Mouse (Mus musculus) embryonic facial prominence, embryonic 14.5 days (tissue): Measurements from ENCODE around the gene Camp. TPM values are rescaled to one million over a fixed set of nuclear protein-coding genes. Genes with fewer than 3 reads are reported as not detected.

Source experiments
- ATAC-seq: fragments of 200-750 bp; cut with Nextera tagmentation; 2 replicates; pipeline ENCODE4 v1.8.0; 2017; ENCODE audit warnings: low read depth, moderate number of reproducible peaks, moderate TSS enrichment
- DNase-seq: peaks from one replicate; pipeline ENCODE4 v3.0.0-alpha.2; 2015; ENCODE audit warnings: low spot score
- H3K27ac ChIP-seq: fragments of 300-500 bp; sonication (generic); replicated peaks from 2 replicates; pipeline ENCODE4 v1.5.1; 2014; ENCODE audit warnings: low read depth, mild to moderate bottlenecking, low read length, moderate library complexity
- H3K27me3 ChIP-seq: fragments of 300-500 bp; sonication (generic); replicated peaks from 2 replicates; pipeline ENCODE4 v1.6.1; 2014; ENCODE audit warnings: low read length; ENCODE audit not compliant: control insufficient read depth, insufficient read depth
- H3K36me3 ChIP-seq: fragments of 300-500 bp; sonication (generic); 2 replicates; pipeline ENCODE4 v1.6.1; 2014; ENCODE audit warnings: low read length, mixed read lengths; ENCODE audit not compliant: control insufficient read depth, insufficient read depth
- H3K4me1 ChIP-seq: fragments of 300-500 bp; sonication (generic); 2 replicates; pipeline ENCODE4 v1.6.1; 2014; ENCODE audit warnings: antibody characterized with exemption, low read length; ENCODE audit not compliant: control insufficient read depth, insufficient read depth
- H3K4me2 ChIP-seq: fragments of 300-500 bp; sonication (generic); 2 replicates; pipeline ENCODE4 v1.6.1; 2014; ENCODE audit warnings: low read depth, mild to moderate bottlenecking, low read length, moderate library complexity, mixed read lengths
- H3K4me3 ChIP-seq: fragments of 300-500 bp; sonication (generic); 2 replicates; pipeline ENCODE4 v1.5.1; 2014; ENCODE audit warnings: low read depth, mild to moderate bottlenecking, low read length
- H3K9ac ChIP-seq: fragments of 300-500 bp; sonication (generic); 2 replicates; pipeline ENCODE4 v1.6.1; 2014; ENCODE audit warnings: low read depth, mild to moderate bottlenecking, low read length, moderate library complexity, mixed read lengths
- H3K9me3 ChIP-seq: fragments of 300-500 bp; sonication (generic); 2 replicates; pipeline ENCODE4 v1.6.1; 2016; ENCODE audit warnings: low read length; ENCODE audit not compliant: control insufficient read depth
- WGBS: fragments of 180-500 bp; shearing (Covaris S2); extraction: QIAGEN DNeasy Blood & Tissue Kit; methylation state at CpG from one replicate; pipeline ENCODE4 v1.1.7; 2014; 5-methylcytosine and 5-hydroxymethylcytosine counted together
- polyA plus RNA-seq: library from polyadenylated mRNA; unstranded; fragments of >200 nt; fragmentation: Nextera tagmentation; extraction: Ambion mirVana; gene quantifications from 2 replicates; pipeline ENCODE4 v1.2.1, GENCODE M21; 2014

The Camp gene
- polyA plus RNA-seq, result 4.1 and 4.9 TPM in 2 replicates

DNA sequence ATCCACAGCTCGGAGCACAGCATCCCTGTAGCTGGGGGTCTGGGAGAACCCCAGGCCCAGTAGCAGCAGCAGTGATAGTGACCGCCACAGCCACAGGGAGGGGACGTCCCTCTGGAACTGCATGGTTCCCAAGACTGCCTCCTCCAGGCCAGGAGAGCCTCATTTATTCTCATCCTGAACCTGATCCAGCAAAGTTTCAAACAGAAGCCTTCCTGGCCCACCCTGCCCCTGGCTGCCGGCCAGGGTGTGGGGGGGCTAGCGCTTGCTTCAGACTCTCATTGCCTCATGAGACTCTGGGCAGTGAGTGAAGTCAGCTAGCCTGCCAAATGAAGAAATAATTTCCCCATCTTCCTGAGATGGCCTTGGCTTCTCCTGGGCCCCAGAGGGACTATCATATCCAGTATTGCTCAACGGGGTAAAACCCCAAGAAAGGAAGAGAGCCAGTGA, at the start of gene Camp:
Gene Camp, minus strand, starts transcription at position 306 of the 447 bp plus-strand sequence.
- no peaks in the 10 kb centered on the region for H3K9me3 ChIP-seq
- H3K4me1 ChIP-seq, result peaks cover 3% of the 10 kb centered on the region; the same call in 1 of the 2 replicates
- H3K9ac ChIP-seq, result no peak within 1 kb of the TSS
- no peak within 1 kb of the TSS for H3K27ac ChIP-seq
- H3K4me2 ChIP-seq, result no peak within 1 kb of the TSS
- H3K4me3 ChIP-seq, result no peak within 1 kb of the TSS
- DNase-seq (peak; percentile 75), ATAC-seq (peak; percentile 74; the same call in 1 of the 2 replicates)
- H3K36me3 ChIP-seq, result peaks cover 1% of the 10 kb centered on the region; the same call in 1 of the 2 replicates
- H3K27me3 ChIP-seq, result no peaks in the 10 kb centered on the region
- 39% methylated on average over 6 of the region's 6 CpGs for WGBS

DNA sequence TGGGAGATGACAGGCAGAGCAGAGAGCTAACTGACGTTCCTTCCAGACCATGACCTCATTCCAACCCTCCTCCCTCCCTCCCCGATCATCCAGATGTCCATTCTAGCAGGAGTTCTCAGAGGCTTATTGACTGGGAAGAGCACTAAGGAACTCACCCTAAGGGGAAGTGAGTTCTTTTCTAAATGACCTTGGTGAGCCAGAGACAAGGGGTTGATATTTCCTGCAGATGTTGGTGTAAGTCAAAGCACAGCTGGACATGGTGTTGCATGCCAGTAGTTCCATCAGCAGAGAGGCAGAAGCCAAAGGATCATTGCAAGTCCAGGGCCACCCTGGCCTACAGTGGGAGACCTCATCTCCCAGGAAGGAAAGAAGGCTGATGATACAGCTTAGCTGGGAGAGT, 48.6 kb upstream of the Camp start:
- no peak overlapping the region for H3K4me3 ChIP-seq
- H3K4me2 ChIP-seq, result no peak overlapping the region
- DNase-seq, result no peak
- 0 out of 2 replicates have a peak, but pooled peaks cover 5% of the 10 kb centered on the region for H3K4me1 ChIP-seq
- no peak for ATAC-seq
- peaks cover 21% of the 10 kb centered on the region for H3K36me3 ChIP-seq
- WGBS, result 23% methylated on average over 2 of the region's 2 CpGs
- no peaks in the 10 kb centered on the region for H3K9me3 ChIP-seq
- H3K9ac ChIP-seq, result no peak overlapping the region
- H3K27me3 ChIP-seq, result no peaks in the 10 kb centered on the region
- H3K27ac ChIP-seq, result no peak overlapping the region

DNA sequence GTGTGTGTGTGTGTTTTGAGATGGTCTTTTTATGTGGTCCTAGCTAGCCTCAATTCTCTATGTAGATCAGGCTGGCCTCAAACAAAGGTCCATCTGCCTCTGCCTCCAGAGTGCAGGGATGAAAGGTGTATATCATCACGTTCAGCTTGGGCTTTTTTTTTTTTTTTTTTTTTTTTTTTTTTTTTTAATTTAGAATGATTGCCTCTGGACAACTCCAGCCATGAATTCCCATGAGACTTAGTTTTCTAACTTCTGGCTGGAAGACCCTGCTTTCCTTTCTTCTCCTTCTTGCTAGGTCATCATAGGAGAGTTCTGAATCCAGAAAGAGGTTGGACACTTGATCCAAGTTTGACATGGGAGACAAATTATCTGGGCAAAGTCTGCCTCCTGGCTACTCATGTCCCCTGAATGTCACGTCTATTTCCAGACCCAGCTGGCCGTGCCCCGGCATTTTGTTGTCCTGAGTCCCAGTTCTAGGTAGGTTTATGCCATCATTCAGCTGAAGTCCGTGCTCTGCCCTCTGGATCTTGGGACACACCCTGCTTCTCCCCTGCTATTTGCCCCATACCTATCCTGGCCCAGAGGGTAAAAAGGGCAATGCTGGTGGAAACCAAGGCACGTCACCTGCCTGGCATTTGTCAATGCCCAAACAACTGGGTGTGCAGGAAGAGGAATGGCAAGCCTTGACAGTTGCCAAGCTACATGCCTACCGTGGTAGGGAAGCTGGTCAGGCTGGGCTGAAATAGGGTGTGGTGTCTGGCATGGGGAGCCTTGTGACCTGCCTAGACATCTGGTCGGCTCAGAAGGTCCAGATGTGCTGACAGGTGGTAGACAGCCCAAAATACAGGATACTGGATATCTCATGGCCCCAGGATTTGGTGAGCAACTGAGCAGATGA, 47.1 kb upstream of the Camp start:
- no peak for ATAC-seq
- WGBS, result 77% methylated on average over 8 of the region's 8 CpGs
- no peaks in the 10 kb centered on the region for H3K9me3 ChIP-seq

DNA sequence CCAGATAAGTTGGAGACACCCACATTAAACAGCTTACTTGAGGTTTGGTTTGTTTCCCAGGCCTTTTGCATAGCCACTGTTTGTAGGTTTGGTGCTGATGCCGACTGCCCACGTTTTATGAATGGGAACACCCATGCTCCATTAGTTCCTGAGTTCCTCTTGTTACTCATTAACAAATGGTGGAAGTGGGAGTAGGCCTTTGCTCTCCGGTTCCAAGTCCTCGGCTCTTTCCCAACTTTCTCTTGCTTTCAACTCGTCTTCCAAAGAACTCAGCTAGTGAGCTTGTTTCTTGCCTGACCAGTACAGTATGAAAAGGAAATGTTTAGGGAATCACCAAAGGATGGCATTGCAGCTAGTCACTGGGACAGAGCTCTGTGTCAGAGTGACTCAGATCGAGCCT, 46.2 kb upstream of the Camp start:
- Histone ChIP-seq H3K4me2 (no peak overlapping the region), H3K36me3 (peaks cover 45% of the 10 kb centered on the region), H3K4me1 (0 out of 2 replicates have a peak, but pooled peaks cover 5% of the 10 kb centered on the region), H3K27ac (no peak overlapping the region), H3K9ac (no peak overlapping the region), H3K9me3 (no peaks in the 10 kb centered on the region), H3K27me3 (no peaks in the 10 kb centered on the region), H3K4me3 (no peak overlapping the region)
- no peak for DNase-seq
- 90% methylated on average over 6 of the region's 6 CpGs for WGBS
- ATAC-seq, result no peak

More for the DNA sequence above, 47.1 kb upstream of the Camp start:
- Histone ChIP-seq H3K27ac (no peak overlapping the region), H3K36me3 (peaks cover 36% of the 10 kb centered on the region), H3K4me1 (0 out of 2 replicates have a peak, but pooled peaks cover 5% of the 10 kb centered on the region), H3K27me3 (no peaks in the 10 kb centered on the region), H3K9ac (no peak overlapping the region), H3K4me2 (no peak overlapping the region), H3K4me3 (no peak overlapping the region)
- DNase-seq, result no peak

DNA sequence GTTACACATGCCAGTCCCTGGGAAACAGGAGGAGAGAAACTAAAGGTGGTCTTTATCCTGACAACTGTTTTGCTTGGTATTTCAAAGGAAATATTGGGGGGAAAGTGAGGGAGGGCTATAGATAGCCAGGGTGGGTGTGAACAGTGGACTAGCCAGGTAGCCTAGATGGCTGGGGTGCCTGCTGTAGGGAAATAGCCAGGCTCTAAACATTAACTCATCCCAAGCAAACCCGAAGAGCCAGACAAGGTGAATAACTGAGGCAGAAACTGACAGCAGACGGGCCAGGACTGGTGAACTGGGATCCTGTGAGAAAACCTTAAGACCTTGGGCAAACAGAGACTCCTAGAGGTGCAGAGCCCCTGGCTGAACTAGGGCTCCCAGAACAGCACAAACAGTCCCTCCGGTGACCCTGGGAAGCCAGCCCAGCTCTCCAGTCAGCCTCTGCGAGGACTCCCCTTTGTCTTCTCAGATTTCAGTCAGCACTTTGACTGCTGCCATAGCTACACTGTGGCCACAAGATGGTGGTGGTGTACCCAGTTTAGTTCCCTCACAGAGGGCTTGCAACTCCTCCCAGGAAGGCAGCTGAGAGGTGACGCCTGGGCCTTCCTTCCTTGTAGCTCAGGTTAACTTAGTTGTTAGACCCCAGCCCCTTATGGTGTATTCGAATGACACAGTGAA, 45.1 kb upstream of the Camp start:
- Histone ChIP-seq H3K9ac (peak overlapping the region; percentile 32), H3K4me1 (0 out of 2 replicates have a peak, but pooled peaks cover 5% of the 10 kb centered on the region), H3K36me3 (peaks cover 55% of the 10 kb centered on the region), H3K4me2 (no peak overlapping the region), H3K27ac (peak overlapping the region; percentile 72), H3K27me3 (no peaks in the 10 kb centered on the region), H3K4me3 (no peak overlapping the region), H3K9me3 (no peaks in the 10 kb centered on the region)
- 23% methylated on average over 6 of the region's 6 CpGs for WGBS
- peak; percentile 92 for ATAC-seq
- DNase-seq, result peak; percentile 96

DNA sequence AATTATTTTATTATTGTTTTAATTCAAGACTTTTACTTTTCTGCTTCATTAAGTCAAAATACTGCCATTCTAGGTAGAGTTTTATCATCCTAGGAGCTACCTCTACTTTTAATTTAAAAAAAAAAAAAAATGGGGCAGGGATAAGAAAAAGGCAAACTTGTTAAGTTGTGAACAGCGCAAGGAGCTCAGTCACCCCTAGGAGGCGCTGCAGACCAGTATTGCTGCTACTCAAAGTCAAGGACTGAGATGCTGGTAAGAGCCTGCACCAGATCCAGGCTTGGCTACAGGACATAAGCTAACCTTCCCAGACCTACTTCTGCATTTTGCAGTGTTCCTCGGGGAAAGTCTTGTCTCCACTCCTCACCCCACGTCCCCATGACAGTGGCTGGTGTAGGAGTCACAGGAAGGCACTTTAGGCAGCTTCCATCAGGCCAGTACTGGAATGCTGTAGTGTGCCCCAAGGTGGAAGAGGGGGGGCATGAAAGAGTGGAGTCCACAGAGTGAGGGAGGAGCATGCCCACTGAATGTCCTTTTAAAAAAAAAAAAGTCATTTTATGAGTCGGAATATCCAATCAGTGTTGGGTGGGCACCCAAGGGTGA, 43.3 kb upstream of the Camp start:
- Histone ChIP-seq H3K4me1 (0 out of 2 replicates have a peak, but pooled peaks cover 5% of the 10 kb centered on the region), H3K9me3 (no peaks in the 10 kb centered on the region), H3K9ac (no peak overlapping the region), H3K4me2 (no peak overlapping the region), H3K4me3 (no peak overlapping the region), H3K27ac (no peak overlapping the region), H3K27me3 (no peaks in the 10 kb centered on the region), H3K36me3 (peaks cover 73% of the 10 kb centered on the region)
- 64% methylated on average over 5 of the region's 5 CpGs for WGBS
- ATAC-seq (no peak), DNase-seq (peak; percentile 78)

DNA sequence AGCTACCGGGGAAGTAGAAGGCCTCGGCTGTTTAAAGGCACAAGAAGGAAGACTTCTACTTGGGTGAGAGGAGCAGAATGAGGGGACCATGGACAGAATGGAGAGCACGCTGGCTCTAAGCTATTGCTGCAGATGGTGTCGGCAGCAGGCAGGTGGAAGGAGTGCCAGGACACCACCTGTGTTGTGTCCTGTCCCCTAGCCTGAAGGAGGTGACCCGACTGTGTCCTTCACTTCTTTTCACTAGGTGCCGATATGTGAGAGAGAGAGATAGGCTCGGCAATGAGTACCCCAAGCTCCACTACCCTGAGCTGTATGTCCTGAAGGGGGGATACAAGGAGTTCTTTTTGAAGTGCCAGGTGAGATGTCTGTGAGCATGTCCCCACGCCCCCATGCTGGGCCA, 42.1 kb upstream of the Camp start:
- Histone ChIP-seq H3K36me3 (peaks cover 86% of the 10 kb centered on the region), H3K9me3 (no peaks in the 10 kb centered on the region), H3K4me3 (no peak overlapping the region), H3K4me2 (no peak overlapping the region), H3K27ac (no peak overlapping the region), H3K9ac (no peak overlapping the region), H3K4me1 (0 out of 2 replicates have a peak, but pooled peaks cover 5% of the 10 kb centered on the region), H3K27me3 (no peaks in the 10 kb centered on the region)
- DNase-seq, result no peak
- WGBS, result 91% methylated on average over 8 of the region's 8 CpGs
- ATAC-seq, result no peak

DNA sequence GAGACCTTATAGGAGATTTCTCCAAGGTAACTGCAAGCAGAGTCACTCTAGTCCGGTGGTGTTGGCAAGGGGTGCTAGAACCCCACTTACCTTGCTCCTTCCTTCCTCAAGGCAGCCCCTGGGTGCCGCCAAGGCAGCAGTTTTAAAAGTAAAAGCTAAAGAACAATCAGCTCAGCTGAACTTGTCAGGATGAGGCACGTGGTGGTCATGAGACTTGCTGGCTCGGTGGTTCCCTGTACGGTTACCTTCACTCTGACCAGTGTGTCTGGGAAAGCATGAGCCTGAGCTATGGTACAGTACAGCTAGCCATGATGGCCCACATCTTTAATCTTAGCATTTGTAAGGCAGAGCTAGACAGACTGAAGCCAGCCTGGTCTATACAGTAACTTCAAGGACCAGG, 37.9 kb upstream of the Camp start:
- Histone ChIP-seq H3K4me3 (no peak overlapping the region), H3K27ac (no peak overlapping the region), H3K36me3 (peaks cover 100% of the 10 kb centered on the region), H3K9me3 (no peaks in the 10 kb centered on the region), H3K4me2 (no peak overlapping the region), H3K27me3 (no peaks in the 10 kb centered on the region), H3K4me1 (no peaks in the 10 kb centered on the region), H3K9ac (no peak overlapping the region)
- DNase-seq (no peak), ATAC-seq (no peak)
- WGBS, result 93% methylated on average over 5 of the region's 5 CpGs
